Mouse (Mus musculus) neural tube, postnatal 0 days (tissue): ENCODE measurements around the gene Vegfc. TPM values are rescaled to one million over a fixed set of nuclear protein-coding genes. Genes with fewer than 3 reads are reported as not detected.

Experiments used
- polyA plus RNA-seq: library from polyadenylated mRNA; unstranded; fragments of >200 nt; fragmentation: Nextera tagmentation; extraction: Ambion mirVana; gene quantifications from 2 replicates; pipeline ENCODE4 v1.2.1, GENCODE M21; 2015

Gene Vegfc
- polyA plus RNA-seq = 4.7 and 5.1 TPM in 2 replicates

DNA sequence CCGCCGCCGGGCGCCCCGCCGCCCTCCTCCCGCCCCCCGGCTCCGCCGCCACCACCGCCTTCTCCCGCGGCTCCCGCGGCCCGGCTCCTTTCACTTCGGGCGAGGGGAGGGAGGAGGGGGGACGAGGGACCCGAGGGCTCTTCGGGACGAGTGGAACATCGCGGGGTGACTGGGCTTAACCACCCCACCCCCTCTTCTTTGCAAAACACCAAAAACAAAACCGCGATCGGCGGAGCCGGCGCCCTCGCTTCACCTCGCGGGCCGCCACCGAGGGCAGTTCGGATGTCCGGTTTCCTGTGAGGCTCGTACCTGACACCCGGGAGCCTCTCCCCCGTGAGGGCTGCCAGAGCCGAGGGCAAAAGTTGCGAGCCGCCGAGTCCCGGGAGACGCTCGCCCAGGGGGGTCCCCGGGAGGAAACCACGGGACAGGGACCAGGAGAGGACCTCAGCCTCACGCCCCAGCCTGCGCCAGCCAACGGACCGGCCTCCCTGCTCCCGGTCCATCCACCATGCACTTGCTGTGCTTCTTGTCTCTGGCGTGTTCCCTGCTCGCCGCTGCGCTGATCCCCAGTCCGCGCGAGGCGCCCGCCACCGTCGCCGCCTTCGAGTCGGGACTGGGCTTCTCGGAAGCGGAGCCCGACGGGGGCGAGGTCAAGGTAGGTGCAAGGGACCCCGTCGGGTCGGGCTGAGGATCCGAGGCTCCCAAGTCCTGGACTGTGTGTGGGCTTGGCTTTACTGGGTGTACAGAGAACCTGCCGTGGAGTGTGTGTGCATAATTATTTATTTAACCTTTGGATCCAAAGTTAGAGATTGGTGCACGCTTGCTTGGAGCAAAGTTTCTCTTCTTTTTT is at the start of gene Vegfc:
Gene Vegfc (plus strand): TSS at position 336 of the 850 bp plus-strand sequence.

